Mouse (Mus musculus): ENCODE measurements at regions not wholly inside any gene's neighbourhood (a gene's known extent, or its start where the extent isn't known, plus 50 kb on each side); places are given as distances from the start of the nearest gene placed in this dataset.

DNA sequence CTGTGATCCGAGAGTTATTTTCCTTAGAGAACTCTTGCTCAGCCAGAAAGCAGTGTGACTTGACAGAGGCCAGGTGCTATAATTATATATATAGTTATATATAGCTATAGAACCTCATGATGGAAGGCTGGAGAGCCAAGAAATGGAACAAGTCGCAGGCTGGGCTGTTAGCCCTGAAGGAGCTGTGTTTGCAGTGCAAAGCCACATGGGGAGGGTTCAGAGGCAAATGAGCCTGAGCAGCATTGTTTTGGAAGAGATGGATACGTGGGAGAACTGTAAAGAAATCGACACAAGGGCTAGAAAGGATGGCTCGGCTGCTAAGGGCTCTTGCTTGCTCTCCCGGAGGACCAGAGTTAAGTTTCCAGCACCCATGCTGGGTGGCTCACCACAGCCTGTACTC lies 95.3 kb upstream of the Syt13 start:
- Histone ChIP-seq H3K36me3 (no peaks in the 10 kb centered on the region), H3K27ac (replicated peaks) (no peak overlapping the region)

DNA sequence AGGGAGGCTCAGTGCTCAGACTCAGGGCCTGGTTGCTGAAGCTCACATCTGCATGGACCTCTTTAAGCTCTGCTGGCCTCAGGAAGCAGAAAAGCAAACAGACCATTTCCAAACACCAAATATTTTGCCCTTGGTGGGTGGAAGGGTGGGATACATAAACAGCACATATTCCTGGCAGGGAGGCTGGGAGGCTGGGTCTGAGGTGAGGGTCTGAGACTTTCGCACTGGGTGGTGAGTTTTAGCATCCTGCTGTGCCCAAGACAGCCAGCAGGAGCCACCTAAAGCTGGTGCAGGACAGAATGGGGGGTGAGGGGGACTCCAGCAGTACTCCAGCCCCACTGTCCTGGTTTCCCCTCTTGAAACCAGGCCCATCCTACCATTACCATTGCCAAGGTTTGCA lies 90.6 kb upstream of the Syt13 start:
- peaks cover 30% of the 10 kb centered on the region for H3K4me1 ChIP-seq
- H3K27ac ChIP-seq (replicated peaks) = peak overlapping the region; percentile 65
- no peak for DNase-seq (ENCODE audit: low spot score)
- no peaks in the 10 kb centered on the region for H3K27me3 ChIP-seq (ENCODE audit: low read depth, poor library complexity, severe bottlenecking)
- no peaks in the 10 kb centered on the region for H3K9me3 ChIP-seq (replicated peaks)
- 76% methylated on average over 1 of the region's 1 CpGs for WGBS
- H3K36me3 ChIP-seq = no peaks in the 10 kb centered on the region
- H3K4me3 ChIP-seq = no peak overlapping the region

More for the DNA sequence above, 95.3 kb upstream of the Syt13 start:
- H3K4me3 ChIP-seq = no peak overlapping the region
- H3K9me3 ChIP-seq (replicated peaks) = no peaks in the 10 kb centered on the region
- WGBS = 77% methylated on average over 6 of the region's 6 CpGs
- H3K27me3 ChIP-seq (ENCODE audit: low read depth, poor library complexity, severe bottlenecking) = no peaks in the 10 kb centered on the region
- H3K4me1 ChIP-seq = peaks cover 13% of the 10 kb centered on the region
- no peak for DNase-seq (ENCODE audit: low spot score)

DNA sequence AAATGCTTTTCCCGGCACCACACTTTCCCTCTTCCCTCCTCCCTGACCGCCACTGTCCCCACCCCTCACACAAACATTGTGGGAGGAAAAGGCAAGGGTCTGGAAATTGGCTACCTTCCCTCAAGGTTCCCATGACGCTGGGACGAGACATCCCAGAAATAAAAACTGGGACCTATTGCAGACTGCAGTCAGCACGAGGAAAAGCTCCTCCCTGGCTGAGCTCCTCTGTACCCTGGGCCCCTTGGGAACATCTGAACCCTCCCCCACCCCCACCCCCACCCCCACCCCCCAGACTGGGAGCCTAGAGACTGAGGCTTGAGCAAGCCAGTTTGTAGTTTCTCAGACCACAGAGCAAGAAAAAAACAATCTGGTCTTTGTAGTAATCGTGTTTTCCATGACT lies 89.5 kb upstream of the Syt13 start:
- no peaks in the 10 kb centered on the region for H3K9me3 ChIP-seq (replicated peaks)
- H3K36me3 ChIP-seq = no peaks in the 10 kb centered on the region
- DNase-seq (ENCODE audit: low spot score) = no peak
- no peak overlapping the region for H3K4me3 ChIP-seq
- H3K27ac ChIP-seq (replicated peaks) = peak overlapping the region; percentile 65
- H3K27me3 ChIP-seq (ENCODE audit: low read depth, poor library complexity, severe bottlenecking) = no peaks in the 10 kb centered on the region
- WGBS = 23% methylated on average over 6 of the region's 6 CpGs
- H3K4me1 ChIP-seq = peaks cover 30% of the 10 kb centered on the region

DNA sequence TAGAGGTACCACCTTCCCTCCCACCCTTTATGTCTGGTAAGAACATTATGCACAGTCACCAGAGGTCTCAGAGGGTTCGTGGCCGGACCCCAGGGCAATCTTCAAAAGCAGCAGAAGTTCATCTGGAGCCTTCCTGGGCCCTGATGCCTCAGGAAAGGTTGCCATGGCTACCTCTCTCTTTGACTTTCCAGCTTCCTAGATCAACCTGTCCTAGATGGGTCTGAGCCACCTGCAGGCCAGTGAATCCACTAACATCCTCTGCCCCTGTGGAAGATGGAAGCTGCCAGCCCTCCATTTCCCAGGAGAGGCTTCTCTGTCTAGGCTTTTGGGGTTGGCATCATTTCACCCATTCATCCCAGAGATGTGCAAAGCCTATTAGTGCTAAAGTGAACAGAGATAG lies 84.8 kb upstream of the Syt13 start:
- H3K4me1 ChIP-seq = peaks cover 22% of the 10 kb centered on the region

DNA sequence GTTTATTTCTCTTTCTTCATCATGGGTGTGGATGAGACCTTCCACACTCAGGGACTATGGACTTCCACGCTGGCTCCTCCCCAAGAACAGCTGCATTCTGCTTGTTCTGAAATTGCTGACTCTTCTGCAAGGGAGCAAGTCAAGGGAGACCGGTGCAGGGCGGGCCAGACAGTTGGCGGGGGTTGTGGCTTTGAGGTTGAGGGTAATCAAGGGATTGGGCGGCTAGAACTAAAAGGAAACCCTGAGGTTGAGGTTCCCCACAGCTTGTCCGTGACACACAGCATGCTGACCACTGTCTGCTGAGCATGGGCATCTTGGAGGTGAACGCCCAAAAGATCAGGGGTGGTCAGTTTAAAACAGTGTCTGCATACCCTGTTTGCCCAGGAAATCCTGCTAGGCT lies 83.1 kb upstream of the Syt13 start:
- no peak overlapping the region for H3K27ac ChIP-seq (replicated peaks)
- H3K27me3 ChIP-seq (ENCODE audit: low read depth, poor library complexity, severe bottlenecking) = no peaks in the 10 kb centered on the region
- no peak for DNase-seq (ENCODE audit: low spot score)
- no peaks in the 10 kb centered on the region for H3K9me3 ChIP-seq (replicated peaks)
- H3K4me1 ChIP-seq = peaks cover 10% of the 10 kb centered on the region
- no peaks in the 10 kb centered on the region for H3K36me3 ChIP-seq
- H3K4me3 ChIP-seq = no peak overlapping the region
- WGBS = 71% methylated on average over 7 of the region's 7 CpGs

More for the DNA sequence above, 84.8 kb upstream of the Syt13 start:
- no peak overlapping the region for H3K4me3 ChIP-seq
- no peaks in the 10 kb centered on the region for H3K36me3 ChIP-seq
- 80% methylated on average over 2 of the region's 2 CpGs for WGBS
- H3K27me3 ChIP-seq (ENCODE audit: low read depth, poor library complexity, severe bottlenecking) = no peaks in the 10 kb centered on the region
- H3K27ac ChIP-seq (replicated peaks) = no peak overlapping the region; the same call in 1 of the 2 replicates
- no peak for DNase-seq (ENCODE audit: low spot score)
- no peaks in the 10 kb centered on the region for H3K9me3 ChIP-seq (replicated peaks)

DNA sequence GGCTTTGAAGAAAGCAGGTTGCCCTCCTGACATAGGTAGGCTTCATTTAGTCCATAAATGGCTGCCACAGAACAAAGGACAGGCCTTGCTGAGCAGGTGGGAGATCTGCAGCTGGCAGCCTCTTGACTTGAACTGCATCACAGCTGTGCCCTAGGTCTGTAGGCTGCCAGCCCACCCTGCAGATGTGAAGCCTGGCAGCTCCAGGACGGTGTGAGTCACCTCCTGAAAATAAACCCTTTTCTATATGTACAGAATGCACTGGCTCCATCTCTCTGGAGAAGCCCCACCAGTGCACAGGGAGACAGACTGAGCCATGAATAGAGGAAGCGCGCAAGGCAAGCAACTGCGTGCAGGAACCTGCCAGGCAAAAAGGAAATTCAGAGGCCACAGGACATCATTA lies 78.7 kb upstream of the Syt13 start:
- 79% methylated on average over 4 of the region's 4 CpGs for WGBS
- Histone ChIP-seq H3K27ac (replicated peaks) (no peak overlapping the region), H3K9me3 (replicated peaks) (no peaks in the 10 kb centered on the region), H3K36me3 (no peaks in the 10 kb centered on the region), H3K4me1 (peaks cover 10% of the 10 kb centered on the region), H3K4me3 (no peak overlapping the region), H3K27me3 (ENCODE audit: low read depth, poor library complexity, severe bottlenecking) (peaks cover 5% of the 10 kb centered on the region; the same call in 1 of the 2 replicates)
- no peak for DNase-seq (ENCODE audit: low spot score)

DNA sequence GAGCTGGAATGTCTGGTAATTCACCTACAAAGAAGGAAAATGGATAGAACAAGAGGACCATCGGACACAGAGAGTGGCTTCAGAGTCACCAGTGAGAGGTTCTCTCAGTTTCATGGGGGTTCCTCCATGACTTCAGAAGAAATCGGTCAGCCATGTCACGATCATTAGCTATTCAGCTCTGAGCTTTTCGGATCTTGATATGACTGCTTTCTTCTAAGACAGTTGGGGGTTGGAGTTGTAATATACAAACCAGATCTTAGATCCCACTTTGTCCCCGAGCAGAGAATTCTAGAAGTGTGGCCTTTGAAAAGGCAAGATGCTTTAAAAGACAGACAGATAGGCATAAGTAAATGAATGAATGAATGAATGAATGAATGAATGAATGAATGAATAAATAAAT lies 76.9 kb upstream of the Syt13 start:
- 88% methylated on average over 5 of the region's 5 CpGs for WGBS
- no peak for DNase-seq (ENCODE audit: low spot score)
- Histone ChIP-seq H3K36me3 (no peaks in the 10 kb centered on the region), H3K27me3 (ENCODE audit: low read depth, poor library complexity, severe bottlenecking) (peaks cover 23% of the 10 kb centered on the region), H3K4me1 (peaks cover 10% of the 10 kb centered on the region), H3K27ac (replicated peaks) (no peak overlapping the region), H3K4me3 (no peak overlapping the region), H3K9me3 (replicated peaks) (no peaks in the 10 kb centered on the region)

DNA sequence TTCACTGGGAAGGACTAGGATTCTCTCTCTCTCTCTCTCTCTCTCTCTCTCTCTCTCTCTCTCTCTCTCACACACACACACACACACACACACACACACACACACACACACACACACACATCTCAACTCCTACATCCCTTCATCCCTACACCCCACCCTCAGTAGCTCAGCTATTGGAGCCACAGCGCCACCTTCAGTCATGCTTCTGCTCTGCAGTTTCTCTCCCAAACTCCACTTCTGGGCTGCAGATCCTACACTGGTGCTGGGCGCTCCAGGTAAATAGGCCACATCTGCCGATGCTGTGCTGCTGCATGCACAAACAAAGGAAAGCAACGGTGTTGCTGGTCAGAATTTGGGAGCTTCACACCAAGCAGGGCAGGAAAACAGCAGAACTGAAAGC lies 74.9 kb upstream of the Syt13 start:
- Histone ChIP-seq H3K4me3 (no peak overlapping the region), H3K27me3 (ENCODE audit: low read depth, poor library complexity, severe bottlenecking) (peaks cover 37% of the 10 kb centered on the region), H3K27ac (replicated peaks) (no peak overlapping the region), H3K4me1 (peaks cover 14% of the 10 kb centered on the region), H3K36me3 (no peaks in the 10 kb centered on the region), H3K9me3 (replicated peaks) (no peaks in the 10 kb centered on the region)
- DNase-seq (ENCODE audit: low spot score) = peak; percentile 67
- 22% methylated on average over 4 of the region's 4 CpGs for WGBS

DNA sequence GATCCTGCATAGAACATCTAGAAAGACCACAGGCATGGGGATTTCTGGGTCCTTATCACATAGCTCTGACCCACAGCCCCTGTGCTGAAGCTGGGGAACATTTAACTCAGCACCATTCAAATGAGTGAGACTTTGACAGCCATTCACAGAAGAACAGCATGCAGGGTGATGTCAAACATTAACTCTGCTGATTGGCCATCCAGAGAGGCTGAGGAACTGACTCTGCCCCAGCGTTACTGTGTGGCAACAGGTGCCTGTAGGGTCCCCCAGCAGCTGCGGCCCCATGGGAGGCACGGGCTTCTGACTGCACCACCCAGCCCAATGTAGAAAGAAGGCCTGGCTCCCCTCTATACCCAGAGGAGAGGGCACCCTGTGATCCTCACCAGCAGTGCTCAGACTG lies 73.3 kb upstream of the Syt13 start:
- no peak overlapping the region for H3K4me3 ChIP-seq
- H3K27me3 ChIP-seq (ENCODE audit: low read depth, poor library complexity, severe bottlenecking) = peaks cover 41% of the 10 kb centered on the region
- peaks cover 25% of the 10 kb centered on the region for H3K4me1 ChIP-seq
- no peaks in the 10 kb centered on the region for H3K9me3 ChIP-seq (replicated peaks)
- no peaks in the 10 kb centered on the region for H3K36me3 ChIP-seq
- no peak for DNase-seq (ENCODE audit: low spot score)
- WGBS = 53% methylated on average over 3 of the region's 3 CpGs
- no peak overlapping the region for H3K27ac ChIP-seq (replicated peaks)

DNA sequence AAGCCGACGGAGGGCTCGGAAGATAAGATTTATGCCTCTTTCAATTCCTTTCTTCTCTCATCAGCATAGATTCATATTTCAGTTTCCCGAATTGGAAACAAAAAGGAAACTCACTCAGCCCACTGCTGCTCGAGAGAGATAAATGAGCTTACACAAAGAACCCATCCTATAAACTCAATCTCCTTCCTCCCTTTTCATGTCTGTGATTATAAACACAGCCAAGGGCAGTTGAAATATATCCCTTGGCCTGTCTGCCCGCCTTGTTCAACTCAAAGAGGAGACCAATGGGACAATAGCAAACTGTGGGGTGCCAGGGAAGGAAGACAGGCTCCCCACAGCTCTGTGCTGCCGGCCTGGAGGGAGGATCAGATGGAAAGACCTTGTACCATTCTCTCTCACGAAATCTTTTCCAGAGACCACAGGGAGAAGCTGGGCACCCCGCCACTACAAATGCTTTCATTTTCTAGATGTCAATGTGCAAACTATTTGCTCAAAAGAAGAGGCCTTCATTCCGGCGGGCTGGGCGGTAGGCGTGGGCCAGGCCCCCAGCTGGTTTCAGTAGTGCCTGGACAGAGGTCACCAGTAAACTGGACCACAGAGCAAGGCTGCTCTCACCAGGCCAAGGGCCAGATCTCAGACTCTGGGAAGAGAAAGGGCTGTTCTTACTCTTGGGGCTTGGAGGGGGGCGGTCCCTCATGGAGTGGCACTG lies 69.7 kb upstream of the Syt13 start:
- H3K36me3 ChIP-seq = no peaks in the 10 kb centered on the region
- peak overlapping the region; percentile 61 for H3K27ac ChIP-seq (replicated peaks)
- H3K27me3 ChIP-seq (ENCODE audit: low read depth, poor library complexity, severe bottlenecking) = peaks cover 40% of the 10 kb centered on the region
- H3K9me3 ChIP-seq (replicated peaks) = no peaks in the 10 kb centered on the region
- H3K4me1 ChIP-seq = peaks cover 36% of the 10 kb centered on the region
- peak; percentile 47 for DNase-seq (ENCODE audit: low spot score)
- no peak overlapping the region for H3K4me3 ChIP-seq
- 26% methylated on average over 14 of the region's 14 CpGs for WGBS

DNA sequence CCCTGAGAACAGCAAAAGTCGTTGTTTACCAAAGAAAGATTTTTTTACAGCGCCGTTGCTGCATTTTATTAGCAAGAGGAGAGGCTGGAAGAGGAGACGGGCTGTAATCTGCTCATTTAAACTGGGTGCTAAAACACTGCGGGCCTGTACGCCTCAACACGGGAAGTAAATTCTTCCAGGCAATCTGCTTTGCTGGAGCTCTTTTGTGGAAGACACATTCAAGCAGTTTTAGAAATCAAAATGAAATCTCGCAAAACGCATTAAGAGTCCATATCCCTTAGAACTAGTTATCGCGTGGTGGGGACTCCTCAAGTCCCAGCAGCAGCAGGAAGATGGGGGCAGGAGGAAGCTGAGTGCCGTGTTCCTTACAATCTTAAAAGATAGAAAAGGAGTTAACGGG lies 65.9 kb upstream of the Syt13 start:
- whole genome bisulfite sequencing = 73% methylated on average over 13 of the region's 13 CpGs

DNA sequence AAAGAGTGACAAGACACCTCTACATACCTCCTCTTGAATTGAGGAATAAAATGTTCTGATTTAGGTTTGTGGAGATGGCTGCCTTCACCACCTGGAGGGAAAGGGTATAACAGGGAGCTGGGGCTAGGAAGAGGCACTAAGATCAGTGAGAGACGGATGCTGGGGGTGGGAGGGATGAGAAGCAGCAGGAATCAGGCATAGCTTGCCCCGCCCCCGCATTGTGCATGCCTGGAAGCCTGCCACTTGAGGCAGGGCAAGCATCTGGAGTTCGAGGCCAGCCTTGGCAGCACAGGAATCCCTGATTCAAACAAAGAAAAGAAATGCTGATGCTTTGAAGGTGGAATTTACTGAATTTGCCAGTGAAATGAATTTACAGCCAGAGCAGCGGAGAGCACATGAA lies 63.6 kb upstream of the Syt13 start:
- H3K4me1 ChIP-seq = peaks cover 37% of the 10 kb centered on the region
- WGBS = 40% methylated on average over 5 of the region's 5 CpGs
- no peaks in the 10 kb centered on the region for H3K9me3 ChIP-seq (replicated peaks)
- H3K27me3 ChIP-seq (ENCODE audit: low read depth, poor library complexity, severe bottlenecking) = no peaks in the 10 kb centered on the region
- peak; percentile 24 for DNase-seq (ENCODE audit: low spot score)
- 0 out of 2 replicates have a peak overlapping the region, but pooled peaks have one; percentile 42 for H3K27ac ChIP-seq (replicated peaks)
- H3K4me3 ChIP-seq = no peak overlapping the region
- H3K36me3 ChIP-seq = no peaks in the 10 kb centered on the region

More for the DNA sequence above, 65.9 kb upstream of the Syt13 start:
- no peak for DNase-seq (ENCODE audit: low spot score)
- H3K4me1 ChIP-seq = peaks cover 55% of the 10 kb centered on the region
- no peaks in the 10 kb centered on the region for H3K36me3 ChIP-seq
- H3K27me3 ChIP-seq (ENCODE audit: low read depth, poor library complexity, severe bottlenecking) = peaks cover 12% of the 10 kb centered on the region
- no peak overlapping the region for H3K4me3 ChIP-seq
- no peak overlapping the region for H3K27ac ChIP-seq (replicated peaks)
- no peaks in the 10 kb centered on the region for H3K9me3 ChIP-seq (replicated peaks)

DNA sequence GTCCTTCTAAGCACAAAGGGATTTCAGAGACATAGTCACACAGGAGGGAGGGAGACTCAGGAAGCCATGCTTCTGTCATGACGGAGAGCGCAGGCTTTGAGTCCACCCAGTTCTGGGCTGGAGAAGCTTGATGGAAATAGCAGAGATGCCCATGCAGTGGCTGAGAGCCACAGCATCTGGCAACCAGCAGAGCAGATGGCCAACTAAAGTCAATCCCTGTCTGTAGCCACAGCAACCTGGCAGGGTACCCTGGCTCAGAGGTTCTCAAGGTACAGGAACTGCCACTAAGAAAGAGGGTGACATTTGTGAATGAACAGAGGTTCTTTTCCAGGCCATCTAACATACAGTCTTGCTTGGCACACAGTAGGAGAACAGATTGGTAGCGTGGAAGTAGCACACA lies 61.7 kb upstream of the Syt13 start:
- no peak overlapping the region for H3K4me3 ChIP-seq
- H3K9me3 ChIP-seq (replicated peaks) = no peaks in the 10 kb centered on the region
- 92% methylated on average over 3 of the region's 3 CpGs for WGBS
- H3K4me1 ChIP-seq = peaks cover 49% of the 10 kb centered on the region
- H3K27me3 ChIP-seq (ENCODE audit: low read depth, poor library complexity, severe bottlenecking) = no peaks in the 10 kb centered on the region
- no peak overlapping the region for H3K27ac ChIP-seq (replicated peaks)
- no peak for DNase-seq (ENCODE audit: low spot score)
- H3K36me3 ChIP-seq = no peaks in the 10 kb centered on the region
